Mouse (Mus musculus) bone marrow macrophage, adult 2 months (primary cell): ENCODE measurements at regions not wholly inside any gene's neighbourhood (a gene's known extent, or its start where the extent isn't known, plus 50 kb on each side); places are given as distances from the start of the nearest gene placed in this dataset.

Experiments used
- CTCF ChIP-seq: IDR thresholded peaks from 2 replicates; pipeline ENCODE4 v1.5.1; 2012; ENCODE audit warnings: low read depth, mild to moderate bottlenecking, low read length, moderate library complexity
- POLR2A ChIP-seq: IDR thresholded peaks from 2 replicates; pipeline ENCODE4 v1.6.1; 2012; ENCODE audit warnings: mild to moderate bottlenecking, low read depth, low read length, borderline replicate concordance

GRCm38 (mm10) chr11:25045339-25045738 is 967.5 kb downstream of the Bcl11a start:
- TF ChIP-seq CTCF (no peak), POLR2A (no peak)
